Mouse (Mus musculus) heart, adult 2 months (tissue): ENCODE data around the gene Tmprss3.

ENCODE experiments used
- CTCF ChIP-seq: fragments of 200-600 bp; IDR thresholded peaks from 2 replicates; pipeline ENCODE4 v1.8.1; 2022; ENCODE audit warnings: antibody characterized with exemption, mild to moderate bottlenecking, moderate library complexity
- POLR2A ChIP-seq: fragments of 200-500 bp; IDR thresholded peaks from 2 replicates; pipeline ENCODE4 v1.6.1; 2011; ENCODE audit warnings: mild to moderate bottlenecking, low read depth, low read length, control low read depth; ENCODE audit not compliant: insufficient read depth

- TF ChIP-seq POLR2A = no peak
- TF ChIP-seq CTCF = no peak
Observed at GRCm38 (mm10) chr17:31129452-31129851, 69.3 kb downstream of the Tmprss3 start, which contains the start of gene Tff3.
